Mouse (Mus musculus): ENCODE data around the gene Agtr1a.

Gene Agtr1a

GRCm38 (mm10) chr13:30336148-30336801 lies at the start of gene Agtr1a:
Agtr1a (plus strand) TSS chr13:30336441.
- DNase-seq (ENCODE audit: low spot score in 2 of 2): peak; percentile 22 to 45

- no peak for DNase-seq (ENCODE audit: low spot score in 2 of 2)
Measured at GRCm38 (mm10) chr13:30310221-30310620, 26.0 kb upstream of the Agtr1a start.

GRCm38 (mm10) chr13:30324669-30325346 lies 11.4 kb upstream of the Agtr1a start:
- no peak for DNase-seq (ENCODE audit: low spot score in 2 of 2)

GRCm38 (mm10) chr13:30331061-30331460 lies 5.2 kb upstream of the Agtr1a start:
- DNase-seq (ENCODE audit: low spot score in 2 of 2): no peak

GRCm38 (mm10) chr13:30331851-30332250 lies 4.4 kb upstream of the Agtr1a start:
- DNase-seq (ENCODE audit: low spot score in 2 of 2): no peak

GRCm38 (mm10) chr13:30332581-30332980 lies 3.7 kb upstream of the Agtr1a start:
- DNase-seq (ENCODE audit: low spot score in 2 of 2): no peak

GRCm38 (mm10) chr13:30334667-30335066 lies 1.6 kb upstream of the Agtr1a start:
- no peak for DNase-seq (ENCODE audit: low spot score in 2 of 2)

GRCm38 (mm10) chr13:30336913-30337312 lies 672 bp downstream of the Agtr1a start:
- no peak for DNase-seq (ENCODE audit: low spot score in 2 of 2)

GRCm38 (mm10) chr13:30337646-30338045 lies 1.4 kb downstream of the Agtr1a start:
- DNase-seq (ENCODE audit: low spot score in 2 of 2): no peak

GRCm38 (mm10) chr13:30338576-30338975 lies 2.3 kb downstream of the Agtr1a start:
- DNase-seq (ENCODE audit: low spot score in 2 of 2): no peak

- no peak for DNase-seq (ENCODE audit: low spot score in 2 of 2)
Measured at GRCm38 (mm10) chr13:30339927-30340326, 3.7 kb downstream of the Agtr1a start.

GRCm38 (mm10) chr13:30341987-30342898 lies 6.0 kb downstream of the Agtr1a start:
- no peak for DNase-seq (ENCODE audit: low spot score in 2 of 2)

GRCm38 (mm10) chr13:30345427-30345913 lies 9.2 kb downstream of the Agtr1a start:
- DNase-seq (ENCODE audit: low spot score in 2 of 2): no peak

GRCm38 (mm10) chr13:30346881-30347280 lies 10.6 kb downstream of the Agtr1a start:
- DNase-seq (ENCODE audit: low spot score in 2 of 2): no peak

- DNase-seq (ENCODE audit: low spot score in 2 of 2): no peak
Measured at GRCm38 (mm10) chr13:30348306-30348705, 12.1 kb downstream of the Agtr1a start.

- DNase-seq (ENCODE audit: low spot score in 2 of 2): no peak
Measured at GRCm38 (mm10) chr13:30351966-30352365, 15.7 kb downstream of the Agtr1a start.

GRCm38 (mm10) chr13:30354991-30355580 lies 18.8 kb downstream of the Agtr1a start:
- DNase-seq (ENCODE audit: low spot score in 2 of 2): no peak

GRCm38 (mm10) chr13:30355979-30356378 lies 19.7 kb downstream of the Agtr1a start:
- DNase-seq (ENCODE audit: low spot score in 2 of 2): no peak

- no peak for DNase-seq (ENCODE audit: low spot score in 2 of 2)
Measured at GRCm38 (mm10) chr13:30358456-30359168, 22.4 kb downstream of the Agtr1a start.

- no peak for DNase-seq (ENCODE audit: low spot score in 2 of 2)
Measured at GRCm38 (mm10) chr13:30359886-30360285, 23.6 kb downstream of the Agtr1a start.

- DNase-seq (ENCODE audit: low spot score in 2 of 2): no peak
Measured at GRCm38 (mm10) chr13:30361002-30361401, 24.8 kb downstream of the Agtr1a start.

All from cerebellum, postnatal 4 days (tissue).